Mouse (Mus musculus) small intestine, adult 2 months (tissue): ENCODE measurements around the gene Trmt1.

ENCODE experiments used
- CTCF ChIP-seq: fragments of 200-500 bp; IDR thresholded peaks from 2 replicates; pipeline ENCODE4 v1.5.1; 2012; ENCODE audit warnings: low read depth, mild to moderate bottlenecking, control low read depth, inconsistent platforms, low read length, moderate library complexity, mixed read lengths; ENCODE audit not compliant: insufficient replicate concordance, insufficient read length; ENCODE audit errors: extremely low read depth
- POLR2A ChIP-seq: fragments of 200-500 bp; IDR thresholded peaks from 2 replicates; pipeline ENCODE4 v1.6.1; 2012; ENCODE audit warnings: low read depth, mild to moderate bottlenecking, control low read depth, inconsistent platforms, low read length, moderate library complexity

DNA sequence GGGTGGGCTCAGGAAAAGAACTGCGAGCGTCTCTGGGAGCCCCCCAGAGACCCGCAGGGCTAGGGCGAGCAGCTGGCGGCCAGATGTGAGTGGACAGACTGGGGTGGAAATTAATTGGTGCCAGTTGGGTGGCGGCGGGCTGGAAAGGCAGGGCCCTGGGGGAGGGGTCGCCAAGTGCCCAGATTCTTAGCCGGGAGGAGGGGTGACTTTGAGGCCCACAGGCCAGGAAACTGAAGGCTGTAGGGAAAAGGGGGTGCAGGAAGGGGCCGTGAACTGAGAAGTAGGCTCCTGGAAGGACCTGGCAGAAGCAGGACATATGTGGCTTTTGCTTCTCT lies 29.9 kb upstream of the Trmt1 start:
- TF ChIP-seq POLR2A (no peak), CTCF (no peak)
